Mouse (Mus musculus): Measurements from ENCODE around the gene Plcd1. TPM values are rescaled to one million over a fixed set of nuclear protein-coding genes. Genes with fewer than 3 reads are reported as not detected.

Plcd1 gene
- polyA plus RNA-seq, 1 experiment from 2014 or later = 18.7 TPM

DNA sequence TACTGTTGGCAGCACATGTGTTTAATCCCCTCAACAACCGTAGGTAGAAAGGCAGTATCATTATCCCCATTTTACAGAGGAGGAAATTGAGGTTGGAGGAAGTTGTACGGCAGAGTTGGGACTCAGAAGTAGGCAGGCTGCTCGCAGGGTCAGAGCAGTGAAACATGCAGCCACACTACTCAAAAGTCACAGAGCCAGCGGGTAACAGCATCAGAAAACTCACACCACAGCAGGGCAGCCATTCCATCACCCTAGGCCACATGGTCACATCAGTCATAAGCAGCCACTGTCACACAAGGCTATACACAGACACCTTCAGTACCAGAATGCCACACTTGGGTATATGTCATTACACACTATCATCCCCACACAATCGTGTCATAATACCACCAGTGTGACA is 6.0 kb downstream of the Plcd1 start:
- H3K9ac ChIP-seq = no peak overlapping the region
- ATAC-seq = no peak
- H3K27ac ChIP-seq = no peak overlapping the region
- H3K27me3 ChIP-seq (replicated peaks) = no peaks in the 10 kb centered on the region
- H3K4me3 ChIP-seq (replicated peaks) = no peak overlapping the region
- no peaks in the 10 kb centered on the region for H3K36me3 ChIP-seq
- H3K4me2 ChIP-seq (replicated peaks) = peak overlapping the region; percentile 65
- WGBS = 82% methylated on average over 5 of the region's 5 CpGs
- H3K9me3 ChIP-seq = no peaks in the 10 kb centered on the region
- peaks cover 38% of the 10 kb centered on the region for H3K4me1 ChIP-seq (replicated peaks)

- peaks cover 37% of the 10 kb centered on the region for H3K4me1 ChIP-seq (replicated peaks)
- H3K4me3 ChIP-seq (replicated peaks) = no peak overlapping the region
- no peaks in the 10 kb centered on the region for H3K9me3 ChIP-seq
- no peaks in the 10 kb centered on the region for H3K27me3 ChIP-seq (replicated peaks)
- 0 out of 2 replicates have a peak overlapping the region, but pooled peaks have one; percentile 8 for H3K9ac ChIP-seq
- WGBS = 41% methylated on average over 1 of the region's 1 CpGs
- H3K4me2 ChIP-seq (replicated peaks) = no peak overlapping the region
- H3K36me3 ChIP-seq = no peaks in the 10 kb centered on the region
- H3K27ac ChIP-seq = no peak overlapping the region
- no peak for ATAC-seq
Measured at GRCm38 (mm10) chr9:119086451-119086850, 6.9 kb downstream of the Plcd1 start.

DNA sequence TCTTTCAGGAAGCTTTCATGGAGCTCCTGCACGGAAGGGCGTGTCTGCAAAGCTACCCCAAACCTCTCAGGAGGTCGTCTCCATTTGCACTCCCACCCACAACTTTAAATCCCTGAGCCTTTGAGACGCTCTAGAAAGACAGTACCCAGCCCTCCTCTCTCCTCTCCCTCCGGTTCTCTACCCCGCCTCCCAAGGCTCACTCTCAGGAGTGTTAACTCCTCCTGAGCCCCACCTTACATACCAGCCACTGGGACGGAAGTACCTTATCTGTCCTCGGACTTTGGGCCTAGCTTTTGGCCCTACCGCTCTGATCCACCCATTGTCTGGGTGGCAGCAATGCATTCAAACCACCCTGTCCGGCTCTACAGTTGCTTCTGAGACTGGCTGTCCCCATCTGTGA is 9.3 kb downstream of the Plcd1 start:
- ATAC-seq = peak; percentile 37
- no peaks in the 10 kb centered on the region for H3K36me3 ChIP-seq
- no peak overlapping the region for H3K4me3 ChIP-seq (replicated peaks)
- H3K27me3 ChIP-seq (replicated peaks) = no peaks in the 10 kb centered on the region
- peaks cover 41% of the 10 kb centered on the region for H3K4me1 ChIP-seq (replicated peaks)
- H3K9ac ChIP-seq = no peak overlapping the region
- WGBS = 52% methylated on average over 10 of the region's 10 CpGs
- H3K27ac ChIP-seq = peak overlapping the region; percentile 29
- no peaks in the 10 kb centered on the region for H3K9me3 ChIP-seq
- H3K4me2 ChIP-seq (replicated peaks) = no peak overlapping the region

DNA sequence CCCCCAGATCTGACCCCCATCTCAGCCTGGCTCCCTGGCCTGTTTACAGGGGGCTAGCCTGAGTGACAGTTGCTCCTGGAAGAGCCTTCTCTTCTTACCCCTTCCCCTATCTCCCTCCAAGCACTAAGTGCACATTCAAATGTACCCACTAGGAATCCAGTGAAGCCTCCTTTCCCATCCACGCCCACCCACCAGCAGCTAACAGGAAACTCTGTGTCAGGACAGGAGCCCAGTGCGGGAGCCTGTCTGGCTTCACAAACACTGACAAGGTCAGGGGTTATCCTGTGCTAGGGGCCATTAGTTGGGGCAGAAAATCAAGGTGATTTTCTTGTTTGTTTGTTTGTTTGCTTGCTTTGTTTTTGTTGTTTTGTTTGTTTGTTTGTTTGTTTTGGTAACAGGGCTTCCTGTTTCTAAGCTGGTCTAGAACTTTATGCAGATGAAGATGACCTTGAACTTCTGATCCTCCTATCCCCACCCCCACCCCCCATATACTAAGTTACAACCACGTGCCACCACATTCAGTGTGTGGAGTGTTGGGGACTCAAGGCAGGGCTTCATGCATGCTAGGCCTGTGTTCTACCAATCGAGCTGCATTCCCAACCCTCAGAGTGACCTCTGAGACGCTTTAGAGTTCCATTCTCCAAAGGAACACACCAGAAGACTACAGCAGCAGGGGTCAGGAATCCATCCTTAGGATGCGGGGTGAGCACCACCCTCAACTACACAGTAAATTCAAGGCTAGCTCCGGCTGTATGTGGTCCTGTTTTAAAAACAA is 10.5 kb downstream of the Plcd1 start:
- ATAC-seq = no peak
- Histone ChIP-seq H3K27ac (peak overlapping the region; percentile 33; the same call in 1 of the 2 replicates), H3K9ac (no peak overlapping the region), H3K9me3 (no peaks in the 10 kb centered on the region), H3K4me2 (replicated peaks) (no peak overlapping the region), H3K4me3 (replicated peaks) (no peak overlapping the region), H3K4me1 (replicated peaks) (peaks cover 37% of the 10 kb centered on the region), H3K36me3 (no peaks in the 10 kb centered on the region), H3K27me3 (replicated peaks) (no peaks in the 10 kb centered on the region)
- 74% methylated on average over 7 of the region's 7 CpGs for WGBS

DNA sequence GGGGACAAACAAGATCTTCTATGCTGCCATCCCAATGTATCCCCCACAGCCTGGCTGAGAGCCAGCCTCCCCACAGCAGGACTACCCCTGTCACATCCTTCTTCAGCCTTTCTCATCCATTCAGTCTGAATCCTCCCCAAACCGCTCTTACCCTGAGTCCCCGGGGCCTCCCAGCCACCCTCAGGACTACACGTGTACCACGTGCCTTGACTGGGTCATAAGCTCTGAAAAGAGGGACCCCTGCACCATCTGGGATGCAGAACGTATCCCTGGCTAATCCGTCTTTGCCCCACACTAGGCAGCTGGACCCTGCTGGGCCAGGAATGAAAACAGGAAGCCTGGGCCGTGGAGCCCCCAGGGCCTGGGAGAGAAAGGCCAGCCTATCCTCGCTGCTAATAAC is 11.3 kb downstream of the Plcd1 start:
- Histone ChIP-seq H3K27me3 (replicated peaks) (no peaks in the 10 kb centered on the region), H3K4me2 (replicated peaks) (no peak overlapping the region), H3K4me1 (replicated peaks) (peaks cover 30% of the 10 kb centered on the region), H3K27ac (peak overlapping the region; percentile 33), H3K4me3 (replicated peaks) (no peak overlapping the region), H3K9ac (0 out of 2 replicates have a peak overlapping the region, but pooled peaks have one; percentile 5), H3K9me3 (no peaks in the 10 kb centered on the region), H3K36me3 (no peaks in the 10 kb centered on the region)
- 41% methylated on average over 8 of the region's 8 CpGs for WGBS
- no peak for ATAC-seq

DNA sequence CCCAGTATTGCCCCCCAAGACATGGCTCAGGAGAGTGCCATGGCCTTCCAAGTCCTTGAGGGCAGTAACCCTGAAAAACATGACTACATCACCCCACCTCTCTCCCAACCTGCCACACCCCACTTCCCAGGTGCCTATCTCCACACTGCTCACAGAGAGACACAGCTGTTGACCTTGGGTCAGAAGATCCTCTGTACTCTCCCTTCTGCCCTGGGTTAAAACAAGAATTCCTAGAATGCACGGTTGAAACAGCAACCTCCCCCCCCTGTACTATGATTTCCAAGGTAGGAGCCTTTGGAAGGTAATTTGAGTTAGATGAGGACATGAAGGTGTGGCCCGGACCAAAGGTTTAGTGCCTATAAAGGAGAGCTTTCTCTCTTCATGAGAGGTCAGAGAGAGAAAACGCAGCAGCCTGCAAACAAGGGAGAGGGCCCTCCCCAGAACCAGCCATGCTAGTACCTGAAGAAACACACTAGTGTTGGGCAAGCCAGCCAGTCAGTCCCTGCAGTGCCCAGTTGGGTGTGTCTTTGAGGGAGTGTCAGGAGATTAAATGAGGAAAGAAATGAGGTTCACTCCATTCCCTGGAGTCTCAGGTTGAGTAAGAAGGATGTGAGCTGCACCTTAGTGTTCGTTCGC is 13.1 kb downstream of the Plcd1 start:
- 60% methylated on average over 5 of the region's 5 CpGs for WGBS
- peak; percentile 67 for ATAC-seq

DNA sequence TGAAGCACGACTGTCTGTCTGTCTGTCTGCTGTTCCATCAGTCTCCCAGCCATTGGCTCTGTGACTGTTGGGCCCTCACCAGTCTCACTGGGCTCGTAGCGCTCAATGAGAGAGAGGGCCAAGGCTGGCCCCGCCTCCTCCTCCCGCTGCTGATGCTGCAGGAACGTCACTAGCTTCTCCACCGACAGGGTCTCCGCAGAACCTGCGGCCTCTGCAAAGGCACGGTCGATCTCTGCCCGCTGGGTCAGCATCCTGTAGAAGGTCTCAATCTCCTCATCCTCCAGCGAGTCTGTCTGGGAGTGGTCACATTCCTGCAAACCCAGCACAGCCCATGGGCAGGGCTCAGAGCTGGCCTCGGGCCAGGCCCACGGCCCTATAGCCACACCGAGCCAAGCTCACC is 17.6 kb downstream of the Plcd1 start:
- no peaks in the 10 kb centered on the region for H3K27me3 ChIP-seq (replicated peaks)
- no peak overlapping the region for H3K27ac ChIP-seq
- 68% methylated on average over 16 of the region's 16 CpGs for WGBS
- 0 out of 2 replicates have a peak, but pooled peaks cover 6% of the 10 kb centered on the region for H3K36me3 ChIP-seq
- H3K4me3 ChIP-seq (replicated peaks) = no peak overlapping the region
- no peak overlapping the region for H3K4me2 ChIP-seq (replicated peaks)
- no peak overlapping the region for H3K9ac ChIP-seq
- peaks cover 5% of the 10 kb centered on the region; the same call in 1 of the 2 replicates for H3K4me1 ChIP-seq (replicated peaks)
- no peaks in the 10 kb centered on the region for H3K9me3 ChIP-seq
- peak; percentile 23 for ATAC-seq

More for the DNA sequence above, 13.1 kb downstream of the Plcd1 start:
- no peak overlapping the region for H3K9ac ChIP-seq
- peaks cover 22% of the 10 kb centered on the region for H3K4me1 ChIP-seq (replicated peaks)
- peak overlapping the region; percentile 51 for H3K27ac ChIP-seq
- no peak overlapping the region for H3K4me3 ChIP-seq (replicated peaks)
- no peaks in the 10 kb centered on the region for H3K9me3 ChIP-seq
- H3K4me2 ChIP-seq (replicated peaks) = no peak overlapping the region
- no peaks in the 10 kb centered on the region for H3K27me3 ChIP-seq (replicated peaks)
- H3K36me3 ChIP-seq = no peaks in the 10 kb centered on the region

GRCm38 (mm10) chr9:119073184-119073895 is 20.0 kb downstream of the Plcd1 start:
- no peak for ATAC-seq

GRCm38 (mm10) chr9:119071786-119072185 is 21.5 kb downstream of the Plcd1 start:
- WGBS = 74% methylated on average over 9 of the region's 9 CpGs
- no peaks in the 10 kb centered on the region for H3K9me3 ChIP-seq
- H3K27me3 ChIP-seq (replicated peaks) = no peaks in the 10 kb centered on the region
- H3K4me1 ChIP-seq (replicated peaks) = peaks cover 3% of the 10 kb centered on the region; the same call in 1 of the 2 replicates
- no peak for ATAC-seq
- H3K4me2 ChIP-seq (replicated peaks) = no peak overlapping the region
- no peak overlapping the region for H3K27ac ChIP-seq
- H3K9ac ChIP-seq = no peak overlapping the region
- 0 out of 2 replicates have a peak, but pooled peaks cover 6% of the 10 kb centered on the region for H3K36me3 ChIP-seq
- H3K4me3 ChIP-seq (replicated peaks) = no peak overlapping the region

More at GRCm38 (mm10) chr9:119073184-119073895, 20.0 kb downstream of the Plcd1 start:
- H3K27ac ChIP-seq = no peak overlapping the region
- H3K9me3 ChIP-seq = no peaks in the 10 kb centered on the region
- no peak overlapping the region for H3K4me3 ChIP-seq (replicated peaks)
- no peak overlapping the region for H3K4me2 ChIP-seq (replicated peaks)
- no peaks in the 10 kb centered on the region for H3K27me3 ChIP-seq (replicated peaks)
- peaks cover 3% of the 10 kb centered on the region; the same call in 1 of the 2 replicates for H3K4me1 ChIP-seq (replicated peaks)
- H3K9ac ChIP-seq = no peak overlapping the region
- H3K36me3 ChIP-seq = 0 out of 2 replicates have a peak, but pooled peaks cover 6% of the 10 kb centered on the region
- 70% methylated on average over 15 of the region's 15 CpGs for WGBS

DNA sequence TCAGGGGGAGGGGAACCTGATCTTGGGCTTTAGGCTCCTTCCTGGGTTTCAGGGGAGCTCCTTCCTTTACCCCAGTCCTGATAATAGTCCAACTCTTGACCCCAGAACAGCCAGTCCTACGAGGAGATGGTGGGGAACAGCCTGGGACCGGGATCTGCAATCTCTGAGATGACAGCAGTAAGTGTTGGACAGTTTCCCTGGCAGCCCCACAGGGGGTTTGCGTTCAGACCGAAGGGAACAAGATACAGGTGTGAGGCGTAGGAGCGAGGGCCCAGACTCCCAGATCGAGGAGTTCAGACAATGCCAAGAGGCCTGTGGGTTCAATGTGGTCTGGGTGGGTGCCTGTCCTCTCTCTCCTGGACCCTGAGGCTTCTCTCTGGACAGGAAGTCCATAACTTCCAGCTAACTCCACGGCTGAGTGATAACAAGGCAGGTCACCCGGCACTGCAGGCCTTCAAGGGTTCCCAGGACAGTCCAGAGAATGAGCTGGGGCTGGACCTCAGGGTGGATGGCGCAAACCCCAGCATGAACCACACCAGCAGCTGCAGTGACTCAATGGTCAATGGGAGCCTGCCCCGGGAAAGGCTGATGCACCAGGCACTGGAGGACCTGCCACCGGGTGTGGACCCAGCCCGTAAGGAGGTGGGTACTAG is 23.0 kb downstream of the Plcd1 start:
- Histone ChIP-seq H3K27ac (no peak overlapping the region), H3K9me3 (no peaks in the 10 kb centered on the region), H3K4me1 (replicated peaks) (peaks cover 3% of the 10 kb centered on the region; the same call in 1 of the 2 replicates), H3K27me3 (replicated peaks) (no peaks in the 10 kb centered on the region), H3K4me3 (replicated peaks) (no peak overlapping the region), H3K9ac (no peak overlapping the region), H3K36me3 (0 out of 2 replicates have a peak, but pooled peaks cover 6% of the 10 kb centered on the region), H3K4me2 (replicated peaks) (no peak overlapping the region)
- 85% methylated on average over 13 of the region's 13 CpGs for WGBS
- ATAC-seq = no peak

GRCm38 (mm10) chr9:119068266-119068665 is 25.0 kb downstream of the Plcd1 start:
- 0 out of 2 replicates have a peak, but pooled peaks have one; percentile 15 for ATAC-seq
- no peak overlapping the region for H3K9ac ChIP-seq
- WGBS = 81% methylated on average over 11 of the region's 11 CpGs
- H3K4me1 ChIP-seq (replicated peaks) = peaks cover 14% of the 10 kb centered on the region; the same call in 1 of the 2 replicates
- no peaks in the 10 kb centered on the region for H3K9me3 ChIP-seq
- no peaks in the 10 kb centered on the region for H3K27me3 ChIP-seq (replicated peaks)
- no peak overlapping the region for H3K4me3 ChIP-seq (replicated peaks)
- no peak overlapping the region for H3K4me2 ChIP-seq (replicated peaks)
- no peaks in the 10 kb centered on the region for H3K36me3 ChIP-seq
- H3K27ac ChIP-seq = no peak overlapping the region

All from intestine, embryonic 15.5 days (tissue).